Mouse (Mus musculus): ENCODE data around the gene Wrap53. TPM values are rescaled to one million over a fixed set of nuclear protein-coding genes. Genes with fewer than 3 reads are reported as not detected.
"Not testable (repeated sequence)": the region's sequence is repeated elsewhere in the genome, so short reads cannot be mapped to it uniquely, and the experiment has no call there.

Wrap53 gene
- polyA plus RNA-seq, 1 experiment from 2014 or later = 28.3 TPM

GRCm38 (mm10) chr11:69545957-69546356 lies 34.1 kb downstream of the Wrap53 start:
- Histone ChIP-seq H3K4me3 (peak overlapping the region; percentile 52), H3K4me1 (peaks cover 35% of the 10 kb centered on the region), H3K9ac (peak overlapping the region; percentile 70), H3K27me3 (peaks cover 9% of the 10 kb centered on the region), H3K36me3 (no peaks in the 10 kb centered on the region), H3K27ac (peak overlapping the region; percentile 89), H3K4me2 (replicated peaks) (peak overlapping the region; percentile 83), H3K9me3 (no peaks in the 10 kb centered on the region)
- ATAC-seq (ENCODE audit: low FRiP score, low read depth) = peak; percentile 12; the same call in 1 of the 2 replicates
- 13% methylated on average over 7 of the region's 7 CpGs for WGBS

GRCm38 (mm10) chr11:69543598-69543997 lies 36.5 kb downstream of the Wrap53 start:
- no peaks in the 10 kb centered on the region for H3K9me3 ChIP-seq
- H3K4me3 ChIP-seq = no peak overlapping the region
- peaks cover 37% of the 10 kb centered on the region for H3K4me1 ChIP-seq
- no peaks in the 10 kb centered on the region for H3K36me3 ChIP-seq
- no peak overlapping the region for H3K9ac ChIP-seq
- no peak overlapping the region for H3K27ac ChIP-seq
- no peak overlapping the region for H3K4me2 ChIP-seq (replicated peaks)
- WGBS = 37% methylated on average over 3 of the region's 3 CpGs
- no peak for ATAC-seq (ENCODE audit: low FRiP score, low read depth)
- H3K27me3 ChIP-seq = 0 out of 2 replicates have a peak, but pooled peaks cover under 1% of the 10 kb centered on the region

- not testable (repeated sequence) for H3K36me3 ChIP-seq; H3K27ac ChIP-seq; ATAC-seq (ENCODE audit: low FRiP score, low read depth); H3K9me3 ChIP-seq; H3K4me2 ChIP-seq (replicated peaks); H3K9ac ChIP-seq; H3K27me3 ChIP-seq; H3K4me3 ChIP-seq
- 64% methylated on average over 3 of the region's 3 CpGs for WGBS
- H3K4me1 ChIP-seq = peaks cover 38% of the 10 kb centered on the region
Observed at GRCm38 (mm10) chr11:69541741-69542140, 38.3 kb downstream of the Wrap53 start.

GRCm38 (mm10) chr11:69540700-69541099 lies 39.4 kb downstream of the Wrap53 start:
- H3K36me3 ChIP-seq = no peaks in the 10 kb centered on the region
- H3K4me1 ChIP-seq = peaks cover 37% of the 10 kb centered on the region
- H3K4me3 ChIP-seq = no peak overlapping the region
- H3K9ac ChIP-seq = no peak overlapping the region
- no peak overlapping the region for H3K4me2 ChIP-seq (replicated peaks)
- H3K9me3 ChIP-seq = no peaks in the 10 kb centered on the region
- WGBS = 86% methylated on average over 2 of the region's 2 CpGs
- ATAC-seq (ENCODE audit: low FRiP score, low read depth) = no peak
- H3K27me3 ChIP-seq = no peaks in the 10 kb centered on the region
- H3K27ac ChIP-seq = no peak overlapping the region

GRCm38 (mm10) chr11:69534990-69535389 lies 45.1 kb downstream of the Wrap53 start:
- H3K4me3 ChIP-seq = no peak overlapping the region
- no peak overlapping the region for H3K27ac ChIP-seq
- H3K27me3 ChIP-seq = no peaks in the 10 kb centered on the region
- ATAC-seq (ENCODE audit: low FRiP score, low read depth) = no peak
- H3K4me2 ChIP-seq (replicated peaks) = no peak overlapping the region
- no peaks in the 10 kb centered on the region for H3K9me3 ChIP-seq
- 74% methylated on average over 1 of the region's 1 CpGs for WGBS
- H3K4me1 ChIP-seq = peaks cover 24% of the 10 kb centered on the region
- no peaks in the 10 kb centered on the region for H3K36me3 ChIP-seq
- H3K9ac ChIP-seq = no peak overlapping the region

GRCm38 (mm10) chr11:69532480-69533150 lies 47.4 kb downstream of the Wrap53 start:
- ATAC-seq (ENCODE audit: low FRiP score, low read depth) = no peak
- Histone ChIP-seq H3K27me3 (no peaks in the 10 kb centered on the region), H3K4me1 (peaks cover 15% of the 10 kb centered on the region), H3K27ac (no peak overlapping the region), H3K4me3 (no peak overlapping the region), H3K9ac (no peak overlapping the region), H3K4me2 (replicated peaks) (no peak overlapping the region), H3K9me3 (no peaks in the 10 kb centered on the region), H3K36me3 (no peaks in the 10 kb centered on the region)
- WGBS = 72% methylated on average over 7 of the region's 7 CpGs

- H3K4me1 ChIP-seq = peaks cover 15% of the 10 kb centered on the region
- not testable (repeated sequence) for H3K4me2 ChIP-seq (replicated peaks); H3K27me3 ChIP-seq; H3K9me3 ChIP-seq; H3K27ac ChIP-seq; ATAC-seq (ENCODE audit: low FRiP score, low read depth); H3K9ac ChIP-seq; H3K4me3 ChIP-seq; H3K36me3 ChIP-seq
- 88% methylated on average over 6 of the region's 6 CpGs for WGBS
Observed at GRCm38 (mm10) chr11:69530755-69531154, 49.3 kb downstream of the Wrap53 start.

- not testable (repeated sequence) for H3K9ac ChIP-seq; H3K27me3 ChIP-seq; H3K9me3 ChIP-seq; H3K4me2 ChIP-seq (replicated peaks); ATAC-seq (ENCODE audit: low FRiP score, low read depth); H3K4me3 ChIP-seq; H3K27ac ChIP-seq; H3K36me3 ChIP-seq
- WGBS = 93% methylated on average over 3 of the region's 3 CpGs
- peaks cover 15% of the 10 kb centered on the region for H3K4me1 ChIP-seq
Observed at GRCm38 (mm10) chr11:69530281-69530680, 49.8 kb downstream of the Wrap53 start.

GRCm38 (mm10) chr11:69528031-69528390 lies 52.0 kb downstream of the Wrap53 start:
- Histone ChIP-seq H3K4me2 (replicated peaks) (peak overlapping the region; percentile 64), H3K36me3 (no peaks in the 10 kb centered on the region), H3K9ac (no peak overlapping the region), H3K27me3 (no peaks in the 10 kb centered on the region), H3K4me1 (peaks cover 15% of the 10 kb centered on the region), H3K9me3 (no peaks in the 10 kb centered on the region), H3K4me3 (no peak overlapping the region), H3K27ac (no peak overlapping the region)
- no peak for ATAC-seq (ENCODE audit: low FRiP score, low read depth)
- 81% methylated on average over 4 of the region's 4 CpGs for WGBS

GRCm38 (mm10) chr11:69527098-69528030 lies 52.7 kb downstream of the Wrap53 start:
- no peaks in the 10 kb centered on the region for H3K27me3 ChIP-seq
- 5% methylated on average over 30 of the region's 30 CpGs for WGBS
- peak overlapping the region; percentile 34 for H3K4me3 ChIP-seq
- H3K27ac ChIP-seq = peak overlapping the region; percentile 44
- peaks cover 15% of the 10 kb centered on the region for H3K4me1 ChIP-seq
- ATAC-seq (ENCODE audit: low FRiP score, low read depth) = 0 out of 2 replicates have a peak, but pooled peaks have one; percentile 36
- peak overlapping the region; percentile 62 for H3K9ac ChIP-seq
- no peaks in the 10 kb centered on the region for H3K36me3 ChIP-seq
- H3K4me2 ChIP-seq (replicated peaks) = peak overlapping the region; percentile 64
- no peaks in the 10 kb centered on the region for H3K9me3 ChIP-seq

- Histone ChIP-seq H3K9ac (peak overlapping the region; percentile 62), H3K4me1 (peaks cover 15% of the 10 kb centered on the region), H3K27me3 (no peaks in the 10 kb centered on the region), H3K4me3 (peak overlapping the region; percentile 34), H3K9me3 (no peaks in the 10 kb centered on the region), H3K27ac (peak overlapping the region; percentile 44; the same call in 1 of the 2 replicates), H3K36me3 (no peaks in the 10 kb centered on the region), H3K4me2 (replicated peaks) (peak overlapping the region; percentile 64)
- no peak for ATAC-seq (ENCODE audit: low FRiP score, low read depth)
- WGBS = 24% methylated on average over 4 of the region's 4 CpGs
Observed at GRCm38 (mm10) chr11:69526631-69527030, 53.4 kb downstream of the Wrap53 start.

GRCm38 (mm10) chr11:69525661-69526060 lies 54.4 kb downstream of the Wrap53 start:
- ATAC-seq (ENCODE audit: low FRiP score, low read depth) = no peak
- peaks cover 15% of the 10 kb centered on the region for H3K4me1 ChIP-seq
- no peak overlapping the region for H3K4me3 ChIP-seq
- no peak overlapping the region for H3K9ac ChIP-seq
- no peaks in the 10 kb centered on the region for H3K27me3 ChIP-seq
- no peak overlapping the region for H3K4me2 ChIP-seq (replicated peaks)
- 86% methylated on average over 9 of the region's 9 CpGs for WGBS
- no peaks in the 10 kb centered on the region for H3K9me3 ChIP-seq
- H3K36me3 ChIP-seq = no peaks in the 10 kb centered on the region
- no peak overlapping the region for H3K27ac ChIP-seq
